Mouse (Mus musculus) midbrain, embryonic 13.5 days (tissue): ENCODE measurements around the gene Kif18b. TPM values are rescaled to one million over a fixed set of nuclear protein-coding genes. Genes with fewer than 3 reads are reported as not detected.

ENCODE experiments used
- ATAC-seq: fragments of 200-750 bp; cut with Nextera tagmentation; 2 replicates; pipeline ENCODE4 v1.8.0; 2017; ENCODE audit warnings: mild to moderate bottlenecking, moderate TSS enrichment, moderate library complexity
- H3K27ac ChIP-seq: fragments of 300-500 bp; sonication (generic); 2 replicates; pipeline ENCODE4 v1.5.1; 2015; ENCODE audit warnings: inconsistent platforms, mild to moderate bottlenecking, moderate library complexity
- H3K27me3 ChIP-seq: fragments of 300-500 bp; sonication (generic); 2 replicates; pipeline ENCODE4 v1.6.1; 2015; ENCODE audit warnings: mild to moderate bottlenecking, inconsistent platforms
- H3K36me3 ChIP-seq: fragments of 300-500 bp; sonication (generic); 2 replicates; pipeline ENCODE4 v1.6.1; 2015; ENCODE audit warnings: mild to moderate bottlenecking, inconsistent platforms
- H3K4me1 ChIP-seq: fragments of 300-500 bp; sonication (generic); replicated peaks from 2 replicates; pipeline ENCODE4 v1.6.1; 2015; ENCODE audit warnings: inconsistent platforms
- H3K4me2 ChIP-seq: fragments of 300-500 bp; sonication (generic); replicated peaks from 2 replicates; pipeline ENCODE4 v1.6.1; 2015; ENCODE audit warnings: moderate library complexity, mild to moderate bottlenecking, inconsistent platforms
- H3K4me3 ChIP-seq: fragments of 300-500 bp; sonication (generic); replicated peaks from 2 replicates; pipeline ENCODE4 v1.5.1; 2015; ENCODE audit warnings: mild to moderate bottlenecking, inconsistent platforms
- H3K9ac ChIP-seq: fragments of 300-500 bp; sonication (generic); replicated peaks from 2 replicates; pipeline ENCODE4 v1.6.1; 2015; ENCODE audit warnings: mild to moderate bottlenecking, inconsistent platforms
- H3K9me3 ChIP-seq: fragments of 300-500 bp; sonication (generic); 2 replicates; pipeline ENCODE4 v1.6.1; 2016; ENCODE audit warnings: mild to moderate bottlenecking, inconsistent platforms
- WGBS: fragments of 180-500 bp; shearing (Covaris S2); methylation state at CpG from one replicate; pipeline ENCODE4 v1.1.7; 2015; 5-methylcytosine and 5-hydroxymethylcytosine counted together
- polyA plus RNA-seq: library from polyadenylated mRNA; unstranded; fragments of >200 nt; fragmentation: Nextera tagmentation; extraction: Ambion mirVana; gene quantifications from 2 replicates; pipeline ENCODE4 v1.2.1, GENCODE M21; 2015

The Kif18b gene
- polyA plus RNA-seq, 1 experiment from 2014 or later = 4.9 TPM

- Histone ChIP-seq H3K4me2 (no peak overlapping the region), H3K4me3 (no peak overlapping the region), H3K9ac (no peak overlapping the region), H3K27me3 (no peaks in the 10 kb centered on the region), H3K9me3 (no peaks in the 10 kb centered on the region), H3K4me1 (peaks cover 51% of the 10 kb centered on the region), H3K36me3 (no peaks in the 10 kb centered on the region), H3K27ac (peak overlapping the region; percentile 74)
- ATAC-seq = peak; percentile 62; the same call in 1 of the 2 replicates
- whole genome bisulfite sequencing = 46% methylated on average over 16 of the region's 16 CpGs
These were observed 32.2 kb upstream of the Kif18b start for GRCm38 (mm10) chr11:102956962-102957614.

- no peaks in the 10 kb centered on the region for H3K36me3 ChIP-seq
- no peak overlapping the region for H3K4me3 ChIP-seq
- peak overlapping the region; percentile 67 for H3K27ac ChIP-seq
- no peaks in the 10 kb centered on the region for H3K9me3 ChIP-seq
- H3K4me1 ChIP-seq = peaks cover 59% of the 10 kb centered on the region
- H3K9ac ChIP-seq = no peak overlapping the region
- ATAC-seq = peak; percentile 74
- 17% methylated on average over 6 of the region's 6 CpGs for WGBS
- H3K4me2 ChIP-seq = no peak overlapping the region
- H3K27me3 ChIP-seq = peaks cover 38% of the 10 kb centered on the region
These were observed 28.0 kb upstream of the Kif18b start for GRCm38 (mm10) chr11:102952922-102953321.

- 0 out of 2 replicates have a peak, but pooled peaks have one; percentile 18 for ATAC-seq
- WGBS = 1% methylated on average over 48 of the region's 51 CpGs
- H3K27ac ChIP-seq = peak overlapping the region; percentile 22; the same call in 1 of the 2 replicates
These were observed 23.4 kb upstream of the Kif18b start for GRCm38 (mm10) chr11:102948043-102948961.

GRCm38 (mm10) chr11:102946992-102947343, 22.0 kb upstream of the Kif18b start:
- Histone ChIP-seq H3K27me3 (peaks cover 97% of the 10 kb centered on the region), H3K4me3 (peak overlapping the region; percentile 43), H3K9me3 (no peaks in the 10 kb centered on the region), H3K36me3 (no peaks in the 10 kb centered on the region), H3K9ac (peak overlapping the region; percentile 63; the same call in 1 of the 2 replicates), H3K4me1 (peaks cover 47% of the 10 kb centered on the region), H3K4me2 (peak overlapping the region; percentile 63), H3K27ac (no peak overlapping the region)
- ATAC-seq = peak; percentile 40
- WGBS = 2% methylated on average over 8 of the region's 8 CpGs

More at GRCm38 (mm10) chr11:102948043-102948961, 23.4 kb upstream of the Kif18b start:
- Histone ChIP-seq H3K4me2 (peak overlapping the region; percentile 67), H3K36me3 (no peaks in the 10 kb centered on the region), H3K4me1 (peaks cover 60% of the 10 kb centered on the region), H3K9ac (peak overlapping the region; percentile 65), H3K4me3 (peak overlapping the region; percentile 41), H3K9me3 (no peaks in the 10 kb centered on the region), H3K27me3 (peaks cover 84% of the 10 kb centered on the region)

- peak within 1 kb of the TSS; percentile 43 for H3K4me3 ChIP-seq
- no peak within 1 kb of the TSS for H3K27ac ChIP-seq
- peaks cover 43% of the 10 kb centered on the region for H3K4me1 ChIP-seq
- H3K27me3 ChIP-seq = peaks cover 98% of the 10 kb centered on the region
- H3K4me2 ChIP-seq = peak within 1 kb of the TSS; percentile 63
- H3K9ac ChIP-seq = peak within 1 kb of the TSS; percentile 63
- peak; percentile 71 for ATAC-seq
- H3K9me3 ChIP-seq = no peaks in the 10 kb centered on the region
- H3K36me3 ChIP-seq = no peaks in the 10 kb centered on the region
- under 1% methylated on average over 72 of the region's 87 CpGs for WGBS
These were observed 21.5 kb upstream of the Kif18b start, which contains the start of gene C1ql1 for GRCm38 (mm10) chr11:102946265-102946991. Gene C1ql1 (minus strand): TSS chr11:102946688.

- WGBS = under 1% methylated on average over 54 of the region's 54 CpGs
- Histone ChIP-seq H3K4me1 (peaks cover 42% of the 10 kb centered on the region), H3K9ac (peak overlapping the region; percentile 63), H3K4me3 (peak overlapping the region; percentile 43), H3K4me2 (peak overlapping the region; percentile 63), H3K27me3 (peaks cover 94% of the 10 kb centered on the region), H3K9me3 (no peaks in the 10 kb centered on the region), H3K36me3 (no peaks in the 10 kb centered on the region), H3K27ac (no peak overlapping the region)
- peak; percentile 9; the same call in 1 of the 2 replicates for ATAC-seq
These were observed 20.7 kb upstream of the Kif18b start for GRCm38 (mm10) chr11:102945306-102946264.

- peaks cover 57% of the 10 kb centered on the region for H3K27me3 ChIP-seq
- no peak for ATAC-seq
These were observed 16.3 kb upstream of the Kif18b start for GRCm38 (mm10) chr11:102941236-102941635.

GRCm38 (mm10) chr11:102939024-102939675, 14.2 kb upstream of the Kif18b start:
- Histone ChIP-seq H3K9me3 (no peaks in the 10 kb centered on the region), H3K27ac (no peak overlapping the region), H3K4me2 (peak overlapping the region; percentile 24; the same call in 1 of the 2 replicates), H3K4me1 (peaks cover 27% of the 10 kb centered on the region), H3K9ac (no peak overlapping the region), H3K4me3 (no peak overlapping the region), H3K27me3 (peaks cover 37% of the 10 kb centered on the region), H3K36me3 (no peaks in the 10 kb centered on the region)
- 46% methylated on average over 13 of the region's 13 CpGs for WGBS
- 0 out of 2 replicates have a peak, but pooled peaks have one; percentile 65 for ATAC-seq

More at GRCm38 (mm10) chr11:102941236-102941635, 16.3 kb upstream of the Kif18b start:
- H3K36me3 ChIP-seq = no peaks in the 10 kb centered on the region
- whole genome bisulfite sequencing = 63% methylated on average over 6 of the region's 6 CpGs
- H3K27ac ChIP-seq = no peak overlapping the region
- no peaks in the 10 kb centered on the region for H3K9me3 ChIP-seq
- no peak overlapping the region for H3K9ac ChIP-seq
- H3K4me1 ChIP-seq = peaks cover 41% of the 10 kb centered on the region
- H3K4me2 ChIP-seq = no peak overlapping the region
- no peak overlapping the region for H3K4me3 ChIP-seq

GRCm38 (mm10) chr11:102937529-102938182, 12.7 kb upstream of the Kif18b start:
- Histone ChIP-seq H3K9ac (no peak overlapping the region), H3K4me3 (no peak overlapping the region), H3K36me3 (no peaks in the 10 kb centered on the region), H3K4me1 (peaks cover 27% of the 10 kb centered on the region), H3K27ac (no peak overlapping the region), H3K27me3 (peaks cover 22% of the 10 kb centered on the region), H3K9me3 (no peaks in the 10 kb centered on the region), H3K4me2 (no peak overlapping the region)
- ATAC-seq = peak; percentile 75
- WGBS = 45% methylated on average over 3 of the region's 3 CpGs

GRCm38 (mm10) chr11:102936272-102936671, 11.3 kb upstream of the Kif18b start:
- H3K27ac ChIP-seq = no peak overlapping the region

More at GRCm38 (mm10) chr11:102936272-102936671, 11.3 kb upstream of the Kif18b start:
- H3K4me3 ChIP-seq = no peak overlapping the region
- 49% methylated on average over 4 of the region's 4 CpGs for WGBS
- no peak overlapping the region for H3K9ac ChIP-seq
- H3K4me1 ChIP-seq = peaks cover 27% of the 10 kb centered on the region
- peaks cover 10% of the 10 kb centered on the region for H3K27me3 ChIP-seq
- ATAC-seq = no peak
- no peaks in the 10 kb centered on the region for H3K9me3 ChIP-seq
- no peak overlapping the region for H3K4me2 ChIP-seq
- H3K36me3 ChIP-seq = no peaks in the 10 kb centered on the region
